Mouse (Mus musculus): ENCODE measurements around the gene Csnk2b. TPM values are rescaled to one million over a fixed set of nuclear protein-coding genes. Genes with fewer than 3 reads are reported as not detected.

Csnk2b gene
- polyA plus RNA-seq (2017; shearing (Covaris generic)), result 338 TPM

GRCm38 (mm10) chr17:35121871-35122303 is at the start of gene Csnk2b:
Csnk2b (minus strand) TSS chr17:35122053.

GRCm38 (mm10) chr17:35164568-35165450 is 43.0 kb upstream of the Csnk2b start, which contains the start of gene Prrc2a:
Prrc2a (minus strand) TSS chr17:35164897.

GRCm38 (mm10) chr17:35134801-35135590 is 13.1 kb upstream of the Csnk2b start, which contains the start of gene Bag6:
Bag6 (plus strand) TSS chr17:35135178.

GRCm38 (mm10) chr17:35131500-35132173 is 9.8 kb upstream of the Csnk2b start, which contains the start of gene Apom:
Apom (minus strand) TSS chr17:35132050.

GRCm38 (mm10) chr17:35126206-35126611 is 4.4 kb upstream of the Csnk2b start, which contains the start of gene D17H6S53E:
D17H6S53E (plus strand) TSS chr17:35126373.

GRCm38 (mm10) chr17:35121143-35121799 is 582 bp downstream of the Csnk2b start, which contains the start of gene Gpank1:
Gpank1 (plus strand) TSS chr17:35121455.

GRCm38 (mm10) chr17:35115046-35116019 is 6.5 kb downstream of the Csnk2b start, which contains the start of gene Ly6g5b:
Ly6g5b (minus strand) TSS chr17:35115428.

GRCm38 (mm10) chr17:35108097-35108496 is 13.8 kb downstream of the Csnk2b start, which contains the start of gene Ly6g5c:
Ly6g5c (plus strand) TSS chr17:35108279.

GRCm38 (mm10) chr17:35088825-35089644 is 32.8 kb downstream of the Csnk2b start, which contains the start of gene Abhd16a:
Abhd16a (plus strand) TSS chr17:35089263.

GRCm38 (mm10) chr17:35085208-35085865 is 36.5 kb downstream of the Csnk2b start, which contains the start of gene Ly6g6f:
Ly6g6f (minus strand) TSS chr17:35085610.

GRCm38 (mm10) chr17:35077786-35078233 is 44.0 kb downstream of the Csnk2b start, which contains the start of gene Ly6g6d:
Ly6g6d (minus strand) TSS chr17:35078065.

GRCm38 (mm10) chr17:35076507-35077176 is 45.2 kb downstream of the Csnk2b start, which contains the start of gene Ly6g6e:
Ly6g6e (plus strand) TSS chr17:35076902.

Other genes with a start within 250 kb of the Csnk2b start
- gene Zbtb12, start 242.6 kb downstream of the Csnk2b start, polyA plus RNA-seq (2017; shearing (Covaris generic)), result 0.41 TPM
- gene Gm20547, start 240.0 kb downstream of the Csnk2b start, polyA plus RNA-seq (2017; shearing (Covaris generic)), result not detected
- gene C2, start 223.8 kb downstream of the Csnk2b start, polyA plus RNA-seq (2017; shearing (Covaris generic)), result 3.0 TPM
- gene Ehmt2, start 223.6 kb downstream of the Csnk2b start, polyA plus RNA-seq (2017; shearing (Covaris generic)), result 29.6 TPM
- gene Slc44a4, start 207.6 kb downstream of the Csnk2b start, polyA plus RNA-seq (2017; shearing (Covaris generic)), result not detected
- gene Neu1, start 190.8 kb downstream of the Csnk2b start, polyA plus RNA-seq (2017; shearing (Covaris generic)), result 107 TPM
- gene Hspa1b, start 162.8 kb downstream of the Csnk2b start, polyA plus RNA-seq (2017; shearing (Covaris generic)), result 1.3 TPM
- gene Gm20481, start 152.1 kb downstream of the Csnk2b start, polyA plus RNA-seq (2017; shearing (Covaris generic)), result not detected
- gene Hspa1a, start 149.9 kb downstream of the Csnk2b start, polyA plus RNA-seq (2017; shearing (Covaris generic)), result 0.56 TPM
- not detected for gene Hspa1l, start 149.3 kb downstream of the Csnk2b start, polyA plus RNA-seq (2017; shearing (Covaris generic))
- 38.4 TPM for gene Lsm2, start 140.2 kb downstream of the Csnk2b start, polyA plus RNA-seq (2017; shearing (Covaris generic))
- gene Vars, start 121.1 kb downstream of the Csnk2b start, polyA plus RNA-seq (2017; shearing (Covaris generic)), result 124 TPM
- gene Vwa7, start 105.5 kb downstream of the Csnk2b start, polyA plus RNA-seq (2017; shearing (Covaris generic)), result 0.17 TPM
- gene Sapcd1, start 94.0 kb downstream of the Csnk2b start, polyA plus RNA-seq (2017; shearing (Covaris generic)), result 3.2 TPM
- 2.7 TPM for gene Msh5, start 75.3 kb downstream of the Csnk2b start, polyA plus RNA-seq (2017; shearing (Covaris generic))
- gene Clic1, start 72.1 kb downstream of the Csnk2b start, polyA plus RNA-seq (2017; shearing (Covaris generic)), result 654 TPM
- gene Ddah2, start 63.0 kb downstream of the Csnk2b start, polyA plus RNA-seq (2017; shearing (Covaris generic)), result 3.6 TPM
- gene Ly6g6c, start 56.7 kb downstream of the Csnk2b start, polyA plus RNA-seq (2017; shearing (Covaris generic)), result not detected
- not detected for gene Mpig6b, start 55.9 kb downstream of the Csnk2b start, polyA plus RNA-seq (2017; shearing (Covaris generic))
- not detected for gene Ly6g6e, start 45.2 kb downstream of the Csnk2b start, polyA plus RNA-seq (2017; shearing (Covaris generic))
- not detected for gene Ly6g6d, start 44.0 kb downstream of the Csnk2b start, polyA plus RNA-seq (2017; shearing (Covaris generic))
- gene Ly6g6f, start 36.4 kb downstream of the Csnk2b start, polyA plus RNA-seq (2017; shearing (Covaris generic)), result not detected
- gene Abhd16a, start 32.8 kb downstream of the Csnk2b start, polyA plus RNA-seq (2017; shearing (Covaris generic)), result 84.0 TPM
- gene Ly6g5c, start 13.8 kb downstream of the Csnk2b start, polyA plus RNA-seq (2017; shearing (Covaris generic)), result not detected
- 2.5 TPM for gene Ly6g5b, start 6.6 kb downstream of the Csnk2b start, polyA plus RNA-seq (2017; shearing (Covaris generic))
- gene Gpank1, start 598 bp downstream of the Csnk2b start, polyA plus RNA-seq (2017; shearing (Covaris generic)), result 70.3 TPM
- 4.3 TPM for gene D17H6S53E, start 4.3 kb upstream of the Csnk2b start, polyA plus RNA-seq (2017; shearing (Covaris generic))
- not detected for gene Apom, start 10.0 kb upstream of the Csnk2b start, polyA plus RNA-seq (2017; shearing (Covaris generic))
- 57.4 TPM for gene Bag6, start 13.1 kb upstream of the Csnk2b start, polyA plus RNA-seq (2017; shearing (Covaris generic))
- 29.3 TPM for gene Prrc2a, start 42.8 kb upstream of the Csnk2b start, polyA plus RNA-seq (2017; shearing (Covaris generic))
- gene Aif1, start 54.0 kb upstream of the Csnk2b start, polyA plus RNA-seq (2017; shearing (Covaris generic)), result 5.1 TPM
- 11.8 TPM for gene Lst1, start 66.4 kb upstream of the Csnk2b start, polyA plus RNA-seq (2017; shearing (Covaris generic))
- gene Ltb, start 72.4 kb upstream of the Csnk2b start, polyA plus RNA-seq (2017; shearing (Covaris generic)), result 818 TPM
- 55.3 TPM for gene Tnf, start 80.0 kb upstream of the Csnk2b start, polyA plus RNA-seq (2017; shearing (Covaris generic))
- 130 TPM for gene Lta, start 83.3 kb upstream of the Csnk2b start, polyA plus RNA-seq (2017; shearing (Covaris generic))
- gene Gm16181, start 98.8 kb upstream of the Csnk2b start, polyA plus RNA-seq (2017; shearing (Covaris generic)), result 1.2 TPM
- gene Atp6v1g2, start 111.6 kb upstream of the Csnk2b start, polyA plus RNA-seq (2017; shearing (Covaris generic)), result 5.8 TPM
- 10.5 TPM for gene Nfkbil1, start 113.7 kb upstream of the Csnk2b start, polyA plus RNA-seq (2017; shearing (Covaris generic))
- gene Ddx39b, start 119.7 kb upstream of the Csnk2b start, polyA plus RNA-seq (2017; shearing (Covaris generic)), result 286 TPM
- gene H2-D1, start 140.7 kb upstream of the Csnk2b start, polyA plus RNA-seq (2017; shearing (Covaris generic)), result 5,181 TPM
- 0.15 TPM for gene H2-Q1, start 198.4 kb upstream of the Csnk2b start, polyA plus RNA-seq (2017; shearing (Covaris generic))
- 20.2 TPM for gene H2-Q2, start 220.2 kb upstream of the Csnk2b start, polyA plus RNA-seq (2017; shearing (Covaris generic))

Data from CD4-positive, CD25-positive, alpha-beta regulatory T cell, adult 9 weeks (primary cell).